Mouse (Mus musculus): ENCODE data around the gene Rai1.

Gene Rai1

GRCm38 (mm10) chr11:60104810-60105592 lies at the start of gene Rai1:
TSS of gene Rai1 (plus strand) at chr11:60105013.
- DNase-seq: peak; percentile 87 to 91

DNA sequence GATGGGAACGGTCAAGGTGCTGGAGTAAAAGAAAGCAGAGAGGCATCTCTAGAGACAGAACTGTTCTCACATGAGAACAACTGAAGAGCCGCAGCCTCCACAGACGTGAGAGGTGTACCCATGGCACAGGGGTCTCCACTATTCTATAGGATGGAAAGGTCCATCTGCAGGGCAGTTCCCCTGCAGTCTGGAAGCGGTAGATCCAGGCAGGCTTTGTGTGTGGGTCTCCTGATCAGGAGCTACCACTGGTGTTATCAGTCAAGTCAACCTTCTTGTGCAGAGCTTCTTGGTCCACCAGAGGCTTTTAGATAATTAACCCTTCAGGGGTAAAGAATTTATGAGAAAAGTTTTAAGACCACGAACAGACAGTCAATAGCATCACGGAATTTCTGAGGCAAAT lies 48.3 kb upstream of the Rai1 start:
- no peak for DNase-seq

- DNase-seq: no peak
Observed at GRCm38 (mm10) chr11:60057987-60058386, 46.8 kb upstream of the Rai1 start.

DNA sequence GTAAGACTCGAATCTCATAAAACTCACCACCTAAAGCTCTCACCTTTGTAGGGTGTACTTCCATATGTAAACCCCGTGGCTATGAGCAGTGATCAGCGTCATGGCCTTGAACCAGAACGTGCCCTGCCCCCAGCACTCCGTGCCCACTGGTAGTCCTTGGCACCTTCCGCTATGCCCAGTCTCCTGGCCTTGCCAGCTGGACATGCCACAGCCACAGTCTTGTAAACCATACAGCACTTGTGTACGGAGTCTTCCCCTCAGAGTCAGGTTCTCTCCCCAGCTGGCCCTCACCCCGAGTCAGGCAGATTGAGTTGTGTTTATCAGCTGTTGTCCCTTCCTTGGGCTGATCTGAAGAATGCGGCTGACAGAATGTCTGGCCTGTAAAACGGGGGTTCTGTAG lies 46.4 kb upstream of the Rai1 start:
- no peak for DNase-seq

GRCm38 (mm10) chr11:60060026-60060425 lies 44.8 kb upstream of the Rai1 start:
- no peak for DNase-seq

DNA sequence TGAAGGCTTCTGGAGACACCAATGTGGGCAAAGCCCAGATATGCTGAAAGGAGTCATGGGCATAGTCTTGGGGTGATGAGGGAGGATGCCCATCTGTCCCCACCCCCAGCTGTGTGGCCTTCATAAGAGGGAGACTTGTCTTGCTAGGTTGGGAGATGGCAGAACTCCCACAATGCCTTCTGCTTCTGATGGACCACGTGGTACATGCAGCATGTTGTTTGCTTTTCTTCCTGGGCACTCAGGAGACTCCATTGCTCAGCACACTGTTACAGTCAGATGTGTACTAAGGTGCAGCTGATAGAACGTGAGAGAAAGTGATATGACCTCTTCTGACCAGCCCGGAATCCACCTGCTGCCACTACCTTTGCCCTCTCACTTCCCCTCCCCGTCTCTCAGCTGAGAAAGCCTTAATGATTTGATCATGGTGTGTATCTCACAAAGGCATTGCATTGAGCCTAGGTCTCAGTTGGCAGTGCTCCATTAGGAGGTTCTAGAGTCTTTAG lies 43.3 kb upstream of the Rai1 start:
- DNase-seq: no peak

DNA sequence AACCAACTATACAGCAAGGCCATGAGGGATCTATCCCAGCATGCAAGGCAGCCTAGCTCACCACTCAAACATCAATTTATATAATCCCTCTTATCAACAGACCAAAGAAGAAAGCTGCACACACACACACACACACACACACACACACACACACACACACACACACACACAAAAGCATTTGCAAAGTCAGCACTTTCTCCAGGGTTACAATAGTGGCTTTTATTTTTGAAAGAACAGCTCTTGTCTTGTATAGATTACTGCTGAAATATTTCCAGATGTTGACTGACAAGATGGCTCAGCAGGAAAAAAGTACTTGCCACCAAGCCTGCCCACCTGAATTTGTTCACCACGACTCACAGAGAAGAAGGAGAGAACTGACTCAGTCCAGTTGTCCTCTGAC lies 39.5 kb upstream of the Rai1 start:
- no peak for DNase-seq

GRCm38 (mm10) chr11:60067646-60068045 lies 37.2 kb upstream of the Rai1 start:
- no peak for DNase-seq

DNA sequence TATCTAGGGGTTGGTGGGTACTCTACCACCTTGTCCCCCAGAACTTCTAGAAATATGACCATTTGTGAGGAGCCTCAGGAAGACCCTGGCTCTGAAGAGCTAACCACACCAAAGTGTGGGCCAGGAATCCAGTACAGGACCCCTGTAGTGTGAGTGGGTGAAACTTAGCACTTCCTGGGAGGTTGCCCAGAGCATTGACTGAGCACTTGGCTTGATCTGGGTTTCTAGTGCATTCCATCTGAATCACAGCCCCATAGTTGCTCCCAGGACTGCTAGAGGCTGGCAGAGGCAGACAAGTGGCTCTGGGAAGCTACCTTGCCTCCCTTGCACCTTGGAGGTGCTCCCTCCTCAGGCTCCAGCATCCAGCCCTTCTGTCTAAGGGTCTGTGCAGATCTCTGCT lies 36.2 kb upstream of the Rai1 start:
- no peak for DNase-seq

- DNase-seq: peak; percentile 37 to 38
Observed at GRCm38 (mm10) chr11:60070599-60070998, 34.2 kb upstream of the Rai1 start.

GRCm38 (mm10) chr11:60071221-60071620 lies 33.6 kb upstream of the Rai1 start:
- DNase-seq: peak in 1 of 2 experiments; percentile 6

- DNase-seq: no peak
Observed at GRCm38 (mm10) chr11:60073121-60073520, 31.7 kb upstream of the Rai1 start.

GRCm38 (mm10) chr11:60073936-60074502 lies 30.8 kb upstream of the Rai1 start:
- no peak for DNase-seq

GRCm38 (mm10) chr11:60076183-60076582 lies 28.6 kb upstream of the Rai1 start:
- DNase-seq: no peak

GRCm38 (mm10) chr11:60076790-60077189 lies 28.0 kb upstream of the Rai1 start:
- DNase-seq: peak; percentile 54 to 72

GRCm38 (mm10) chr11:60084589-60084988 lies 20.2 kb upstream of the Rai1 start:
- peak; percentile 38 to 41 for DNase-seq

GRCm38 (mm10) chr11:60086676-60087075 lies 18.1 kb upstream of the Rai1 start:
- DNase-seq: no peak

- no peak for DNase-seq
Observed at GRCm38 (mm10) chr11:60088947-60089346, 15.9 kb upstream of the Rai1 start.

DNA sequence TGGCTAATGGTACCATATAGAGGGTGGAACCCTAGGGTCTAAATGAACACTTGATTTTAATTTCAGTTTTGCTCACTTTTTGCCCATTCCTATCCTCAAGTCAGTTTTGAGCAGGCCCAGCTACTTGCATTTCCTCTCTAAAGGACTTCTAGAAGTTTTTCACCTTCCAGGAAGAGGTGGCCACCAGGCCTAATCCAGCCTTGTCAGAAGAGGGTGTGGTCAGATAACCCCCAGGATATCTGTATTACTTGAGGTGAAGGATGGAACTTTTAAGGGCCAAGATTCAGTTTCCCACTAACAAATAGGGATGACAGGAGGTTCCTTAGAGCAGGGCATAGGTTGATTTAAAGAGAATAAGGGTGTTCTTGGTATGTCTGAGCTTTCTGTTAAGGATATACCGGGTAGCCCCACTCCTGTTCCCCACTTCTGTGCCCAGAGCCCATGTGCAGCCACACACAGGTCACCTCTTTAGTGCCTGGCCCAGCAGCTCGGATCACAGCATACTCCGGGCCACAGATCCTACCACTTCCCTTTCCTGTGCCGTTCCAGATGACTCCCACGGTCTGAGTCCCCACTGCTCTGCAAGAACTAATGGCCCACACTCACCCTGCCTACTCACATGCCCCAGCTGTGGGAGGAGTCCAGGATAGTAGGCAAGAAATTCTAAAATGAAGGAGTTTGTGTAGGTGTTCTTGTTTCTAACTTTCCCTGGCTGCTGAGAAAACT lies 14.0 kb upstream of the Rai1 start:
- no peak for DNase-seq

- DNase-seq: peak in 1 of 2 experiments; percentile 29
Observed at GRCm38 (mm10) chr11:60091422-60091761, 13.4 kb upstream of the Rai1 start.

- DNase-seq: no peak
Observed at GRCm38 (mm10) chr11:60093227-60093626, 11.6 kb upstream of the Rai1 start.

- no peak for DNase-seq
Observed at GRCm38 (mm10) chr11:60093984-60094587, 10.7 kb upstream of the Rai1 start.

Data from lung, adult 18-20 months (tissue).